Mouse (Mus musculus) embryonic facial prominence, embryonic 14.5 days (tissue): ENCODE measurements at regions not wholly inside any gene's neighbourhood (a gene's known extent, or its start where the extent isn't known, plus 50 kb on each side); places are given as distances from the start of the nearest gene placed in this dataset.

Source experiments
- ATAC-seq: fragments of 200-750 bp; cut with Nextera tagmentation; 2 replicates; pipeline ENCODE4 v1.8.0; 2017; ENCODE audit warnings: low read depth, moderate number of reproducible peaks, moderate TSS enrichment
- DNase-seq: peaks from one replicate; pipeline ENCODE4 v3.0.0-alpha.2; 2015; ENCODE audit warnings: low spot score
- H3K27ac ChIP-seq: fragments of 300-500 bp; sonication (generic); replicated peaks from 2 replicates; pipeline ENCODE4 v1.5.1; 2014; ENCODE audit warnings: low read depth, mild to moderate bottlenecking, low read length, moderate library complexity
- H3K27me3 ChIP-seq: fragments of 300-500 bp; sonication (generic); replicated peaks from 2 replicates; pipeline ENCODE4 v1.6.1; 2014; ENCODE audit warnings: low read length; ENCODE audit not compliant: control insufficient read depth, insufficient read depth
- H3K36me3 ChIP-seq: fragments of 300-500 bp; sonication (generic); 2 replicates; pipeline ENCODE4 v1.6.1; 2014; ENCODE audit warnings: low read length, mixed read lengths; ENCODE audit not compliant: control insufficient read depth, insufficient read depth
- H3K4me1 ChIP-seq: fragments of 300-500 bp; sonication (generic); 2 replicates; pipeline ENCODE4 v1.6.1; 2014; ENCODE audit warnings: antibody characterized with exemption, low read length; ENCODE audit not compliant: control insufficient read depth, insufficient read depth
- H3K4me2 ChIP-seq: fragments of 300-500 bp; sonication (generic); 2 replicates; pipeline ENCODE4 v1.6.1; 2014; ENCODE audit warnings: low read depth, mild to moderate bottlenecking, low read length, moderate library complexity, mixed read lengths
- H3K4me3 ChIP-seq: fragments of 300-500 bp; sonication (generic); 2 replicates; pipeline ENCODE4 v1.5.1; 2014; ENCODE audit warnings: low read depth, mild to moderate bottlenecking, low read length
- H3K9ac ChIP-seq: fragments of 300-500 bp; sonication (generic); 2 replicates; pipeline ENCODE4 v1.6.1; 2014; ENCODE audit warnings: low read depth, mild to moderate bottlenecking, low read length, moderate library complexity, mixed read lengths
- H3K9me3 ChIP-seq: fragments of 300-500 bp; sonication (generic); 2 replicates; pipeline ENCODE4 v1.6.1; 2016; ENCODE audit warnings: low read length; ENCODE audit not compliant: control insufficient read depth
- WGBS: fragments of 180-500 bp; shearing (Covaris S2); extraction: QIAGEN DNeasy Blood & Tissue Kit; methylation state at CpG from one replicate; pipeline ENCODE4 v1.1.7; 2014; 5-methylcytosine and 5-hydroxymethylcytosine counted together

- H3K4me1 ChIP-seq, result no peaks in the 10 kb centered on the region
- 81% methylated on average over 4 of the region's 4 CpGs for WGBS
- no peak overlapping the region for H3K4me2 ChIP-seq
- H3K27me3 ChIP-seq, result no peaks in the 10 kb centered on the region
- H3K9ac ChIP-seq, result no peak overlapping the region
- DNase-seq (no peak), ATAC-seq (no peak)
- H3K27ac ChIP-seq, result no peak overlapping the region
- no peaks in the 10 kb centered on the region for H3K9me3 ChIP-seq
- no peak overlapping the region for H3K4me3 ChIP-seq
- H3K36me3 ChIP-seq, result no peaks in the 10 kb centered on the region
Measured at GRCm38 (mm10) chr2:169396294-169396693, 191.3 kb downstream of the Gm11011 start.

- no peak overlapping the region for H3K27ac ChIP-seq
- no peaks in the 10 kb centered on the region for H3K9me3 ChIP-seq
- WGBS, result 83% methylated on average over 4 of the region's 4 CpGs
- no peak overlapping the region for H3K9ac ChIP-seq
- no peak overlapping the region for H3K4me3 ChIP-seq
- DNase-seq, result no peak
- H3K4me2 ChIP-seq, result no peak overlapping the region
- H3K36me3 ChIP-seq, result no peaks in the 10 kb centered on the region
- ATAC-seq, result no peak
- no peaks in the 10 kb centered on the region for H3K4me1 ChIP-seq
- no peaks in the 10 kb centered on the region for H3K27me3 ChIP-seq
Measured at GRCm38 (mm10) chr2:169389611-169390010, 197.9 kb downstream of the Gm11011 start.

GRCm38 (mm10) chr2:169388569-169388968, 199.0 kb downstream of the Gm11011 start:
- 71% methylated on average over 8 of the region's 8 CpGs for WGBS
- ATAC-seq, result no peak

GRCm38 (mm10) chr2:169387765-169388518, 199.6 kb downstream of the Gm11011 start:
- DNase-seq (no peak), ATAC-seq (no peak; the same call in 1 of the 2 replicates)
- Histone ChIP-seq H3K36me3 (no peaks in the 10 kb centered on the region), H3K27ac (no peak overlapping the region), H3K9me3 (0 out of 2 replicates have a peak, but pooled peaks cover 3% of the 10 kb centered on the region), H3K4me2 (no peak overlapping the region), H3K4me1 (no peaks in the 10 kb centered on the region), H3K27me3 (no peaks in the 10 kb centered on the region), H3K9ac (no peak overlapping the region), H3K4me3 (no peak overlapping the region)
- WGBS, result 66% methylated on average over 23 of the region's 23 CpGs

More at GRCm38 (mm10) chr2:169388569-169388968, 199.0 kb downstream of the Gm11011 start:
- no peaks in the 10 kb centered on the region for H3K4me1 ChIP-seq
- no peaks in the 10 kb centered on the region for H3K27me3 ChIP-seq
- H3K36me3 ChIP-seq, result no peaks in the 10 kb centered on the region
- 0 out of 2 replicates have a peak, but pooled peaks cover 3% of the 10 kb centered on the region for H3K9me3 ChIP-seq
- H3K4me2 ChIP-seq, result no peak overlapping the region
- H3K4me3 ChIP-seq, result no peak overlapping the region
- H3K27ac ChIP-seq, result no peak overlapping the region
- DNase-seq, result no peak
- no peak overlapping the region for H3K9ac ChIP-seq

GRCm38 (mm10) chr2:169383701-169384100, 203.8 kb downstream of the Gm11011 start:
- Histone ChIP-seq H3K36me3 (no peaks in the 10 kb centered on the region), H3K4me1 (no peaks in the 10 kb centered on the region), H3K4me3 (no peak overlapping the region), H3K9ac (no peak overlapping the region), H3K4me2 (no peak overlapping the region), H3K27me3 (no peaks in the 10 kb centered on the region), H3K27ac (no peak overlapping the region), H3K9me3 (0 out of 2 replicates have a peak, but pooled peaks cover 3% of the 10 kb centered on the region)
- DNase-seq (no peak), ATAC-seq (no peak)
- WGBS, result 91% methylated on average over 3 of the region's 3 CpGs

- 86% methylated on average over 7 of the region's 7 CpGs for WGBS
- Histone ChIP-seq H3K4me1 (no peaks in the 10 kb centered on the region), H3K4me2 (no peak overlapping the region), H3K9ac (no peak overlapping the region), H3K27ac (no peak overlapping the region), H3K4me3 (no peak overlapping the region), H3K27me3 (no peaks in the 10 kb centered on the region), H3K9me3 (no peaks in the 10 kb centered on the region), H3K36me3 (no peaks in the 10 kb centered on the region)
- DNase-seq (no peak), ATAC-seq (no peak)
Measured at GRCm38 (mm10) chr2:169373069-169373468, 214.5 kb downstream of the Gm11011 start.

- Histone ChIP-seq H3K9me3 (0 out of 2 replicates have a peak, but pooled peaks cover 4% of the 10 kb centered on the region), H3K4me3 (no peak overlapping the region), H3K9ac (no peak overlapping the region), H3K27ac (no peak overlapping the region), H3K27me3 (no peaks in the 10 kb centered on the region), H3K36me3 (no peaks in the 10 kb centered on the region), H3K4me2 (no peak overlapping the region), H3K4me1 (peaks cover 7% of the 10 kb centered on the region; the same call in 1 of the 2 replicates)
- no peak for ATAC-seq
- peak; percentile 31 for DNase-seq
- 46% methylated on average over 4 of the region's 4 CpGs for WGBS
Measured at GRCm38 (mm10) chr2:169365046-169365445, 222.5 kb downstream of the Gm11011 start.

- peak overlapping the region; percentile 42 for H3K4me2 ChIP-seq
- no peaks in the 10 kb centered on the region for H3K27me3 ChIP-seq
- H3K36me3 ChIP-seq, result no peaks in the 10 kb centered on the region
- H3K9me3 ChIP-seq, result 0 out of 2 replicates have a peak, but pooled peaks cover 4% of the 10 kb centered on the region
- H3K4me3 ChIP-seq, result 0 out of 2 replicates have a peak overlapping the region, but pooled peaks have one; percentile 14
- ATAC-seq (0 out of 2 replicates have a peak, but pooled peaks have one; percentile 63), DNase-seq (peak; percentile 76)
- peaks cover 7% of the 10 kb centered on the region; the same call in 1 of the 2 replicates for H3K4me1 ChIP-seq
- 22% methylated on average over 15 of the region's 15 CpGs for WGBS
- H3K27ac ChIP-seq, result no peak overlapping the region
- no peak overlapping the region for H3K9ac ChIP-seq
Measured at GRCm38 (mm10) chr2:169360272-169360671, 227.3 kb downstream of the Gm11011 start.
